Mouse (Mus musculus): ENCODE measurements around the gene Slit3. TPM values are rescaled to one million over a fixed set of nuclear protein-coding genes. Genes with fewer than 3 reads are reported as not detected.

Gene Slit3
- total RNA-seq (2015; ENCODE audit: low replicate concordance) (0.72 TPM in 1 of 2 replicates, not detected in the other), total RNA-seq (2017; ENCODE audit: low replicate concordance) (not detected in 2 replicates)

DNA sequence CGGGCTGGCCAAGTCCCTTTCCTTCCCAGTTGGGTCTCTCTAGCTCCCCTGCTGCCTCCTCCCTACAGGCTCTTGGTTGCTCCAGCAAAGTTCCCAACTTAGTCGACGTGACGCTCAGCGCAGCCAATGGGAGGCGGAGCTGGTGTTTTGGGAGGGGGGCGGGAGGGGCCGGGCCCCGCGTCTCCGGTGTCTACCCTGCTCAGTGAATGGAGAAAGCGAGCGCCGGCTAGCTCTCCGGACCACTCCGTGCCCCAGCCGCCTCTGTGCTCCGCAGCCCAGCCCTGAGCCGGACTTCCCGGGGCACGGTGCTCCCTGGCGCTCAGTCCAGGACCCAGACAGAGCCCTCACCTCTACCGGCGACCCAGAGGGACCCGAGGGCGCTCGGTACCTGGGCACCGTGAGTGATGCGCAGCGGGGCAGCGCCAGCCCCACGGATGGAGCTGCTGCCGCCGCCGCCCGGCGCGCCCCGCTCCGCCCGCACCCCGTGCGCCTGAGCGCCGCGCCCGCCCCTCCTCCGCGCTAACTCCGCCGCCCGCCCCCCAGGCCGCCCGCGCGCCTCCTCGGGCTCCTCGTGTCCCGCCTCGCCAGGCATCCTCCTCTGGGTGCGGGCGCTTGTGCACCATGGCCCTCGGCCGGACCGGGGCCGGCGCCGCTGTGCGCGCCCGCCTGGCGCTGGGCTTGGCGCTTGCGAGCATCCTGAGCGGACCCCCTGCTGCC lies at the start of gene Slit3:
Gene Slit3, plus strand, starts transcription at position 331 of the 717 bp plus-strand sequence.
- ATAC-seq (replicated peaks; ENCODE audit: low FRiP score, poor library complexity, severe bottlenecking): no peak

DNA sequence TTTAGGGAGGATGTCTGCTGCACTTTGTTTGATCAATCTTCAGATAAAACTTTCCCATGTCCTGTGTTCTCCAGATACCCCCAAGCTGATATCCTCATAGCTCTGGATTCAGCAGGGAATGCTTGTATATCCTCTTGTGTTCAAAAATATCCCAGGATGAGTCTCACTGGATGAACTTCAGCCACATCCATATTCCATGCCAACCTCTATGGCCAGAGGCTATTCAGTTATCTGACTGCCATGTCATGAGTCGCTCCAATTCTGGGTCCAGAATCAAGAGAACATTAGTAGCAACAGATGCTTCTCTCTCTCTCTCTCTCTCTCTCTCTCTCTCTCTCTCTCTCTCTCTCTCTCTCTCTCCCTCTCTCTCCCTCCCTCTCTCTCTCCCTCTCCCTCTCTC lies 49.6 kb upstream of the Slit3 start:
- ATAC-seq (replicated peaks; ENCODE audit: low FRiP score, poor library complexity, severe bottlenecking): no peak

DNA sequence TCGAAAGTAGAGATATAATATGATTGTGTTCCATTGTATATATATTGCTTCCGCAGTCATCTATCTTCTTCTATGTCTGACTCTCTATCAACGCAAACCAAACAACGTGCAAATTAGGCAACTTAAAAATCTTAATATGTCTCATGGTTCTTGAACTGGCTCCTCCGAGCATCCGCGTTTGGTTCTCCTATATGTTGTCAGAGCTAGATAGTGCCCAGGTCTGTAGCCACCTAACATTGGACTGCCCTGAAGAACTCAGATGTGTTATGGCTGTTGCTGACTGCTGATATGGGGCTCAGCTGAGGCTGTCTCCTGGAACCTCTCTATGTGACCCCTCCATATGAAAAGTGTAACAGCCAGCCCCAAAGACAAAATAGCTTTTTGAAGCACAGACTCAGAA lies 45.6 kb upstream of the Slit3 start:
- ATAC-seq (replicated peaks; ENCODE audit: low FRiP score, poor library complexity, severe bottlenecking): no peak

DNA sequence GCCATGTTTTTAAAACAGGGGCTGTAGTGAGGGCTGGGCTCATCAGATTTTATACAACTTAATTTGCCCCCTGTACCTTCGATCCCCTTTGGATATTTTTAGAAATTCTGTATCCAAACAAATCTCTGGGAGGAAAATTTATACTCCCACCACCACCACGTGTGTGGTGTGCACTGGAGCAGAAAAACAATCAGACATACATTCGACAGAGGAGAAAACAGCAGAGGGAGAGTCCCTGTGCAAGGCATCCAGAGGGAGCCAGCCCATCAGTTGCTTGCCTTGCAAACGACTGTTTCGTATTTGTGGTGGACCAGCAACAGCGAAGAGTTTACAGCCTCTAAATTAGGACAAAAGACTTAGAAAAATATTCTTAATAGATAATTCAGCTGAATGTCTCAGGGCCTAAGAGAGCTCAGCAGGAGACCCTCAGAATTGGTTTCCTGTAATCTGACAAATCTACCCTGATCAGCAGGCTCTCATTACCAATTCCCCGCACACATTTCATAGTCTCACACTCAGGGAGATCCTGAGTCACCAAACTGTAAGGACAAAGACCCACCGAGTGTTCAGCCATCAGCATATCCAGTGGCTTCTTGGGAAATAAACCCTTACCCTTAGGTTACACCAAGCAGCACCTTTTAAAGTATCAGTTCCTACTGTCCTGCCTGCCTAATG lies 40.4 kb upstream of the Slit3 start:
- ATAC-seq (replicated peaks; ENCODE audit: low FRiP score, poor library complexity, severe bottlenecking): no peak

DNA sequence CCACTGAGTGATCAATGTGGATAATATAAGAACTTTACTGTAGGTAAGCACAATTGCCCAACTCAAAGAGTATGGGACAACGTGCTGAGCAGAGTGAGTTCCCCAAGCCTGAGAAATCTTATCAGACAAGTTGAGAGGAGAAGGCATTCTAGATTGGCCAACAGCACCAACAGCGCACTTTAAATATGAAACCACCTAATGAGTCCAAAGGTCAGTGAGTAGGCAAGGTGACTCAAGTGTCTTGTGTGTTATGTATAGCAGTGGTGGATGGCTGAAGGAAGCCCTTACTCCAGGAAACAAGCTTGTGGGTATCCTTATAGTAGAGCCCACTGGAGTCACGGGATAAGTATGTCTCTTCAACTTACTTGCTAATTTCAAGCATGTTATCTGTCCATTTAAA lies 38.7 kb upstream of the Slit3 start:
- no peak for ATAC-seq (replicated peaks; ENCODE audit: low FRiP score, poor library complexity, severe bottlenecking)

DNA sequence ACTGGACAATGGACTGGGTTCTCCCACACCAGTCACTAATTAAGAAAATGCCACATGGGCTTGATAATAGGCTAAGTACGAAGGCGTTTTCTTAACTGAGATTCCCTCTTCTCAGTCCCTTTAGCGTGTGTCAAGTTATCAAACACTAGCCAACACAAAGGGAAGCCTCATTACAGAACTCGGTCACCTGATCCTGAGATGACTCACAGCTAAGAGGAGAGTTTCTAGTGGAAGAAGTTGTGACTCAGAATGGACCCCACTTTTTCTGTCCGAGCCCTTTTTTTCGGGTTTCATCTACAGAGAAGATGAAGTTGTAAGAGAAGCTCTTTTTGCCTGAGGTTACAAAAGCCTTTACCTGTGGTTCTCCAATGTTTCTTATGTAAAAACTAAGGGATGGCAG lies 38.0 kb upstream of the Slit3 start:
- no peak for ATAC-seq (replicated peaks; ENCODE audit: low FRiP score, poor library complexity, severe bottlenecking)

DNA sequence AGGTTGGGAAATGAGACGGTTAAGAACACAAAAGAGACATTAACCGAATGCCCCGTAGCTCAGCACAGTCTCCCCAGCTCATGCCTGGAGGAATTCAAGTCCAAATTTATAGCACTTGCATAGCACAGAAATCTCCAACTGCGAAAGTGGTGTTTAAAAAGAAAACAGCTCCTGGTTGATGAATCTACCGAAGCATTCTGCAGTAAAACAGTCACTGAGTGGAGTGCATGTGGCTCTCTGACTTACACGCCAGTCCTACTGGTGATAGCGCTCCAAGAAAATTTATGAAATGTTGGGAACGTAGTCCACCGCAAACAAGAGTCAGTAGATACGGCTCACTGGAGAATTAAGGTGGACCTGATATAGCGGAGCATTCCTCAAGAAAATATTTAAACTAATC lies 35.7 kb upstream of the Slit3 start:
- no peak for ATAC-seq (replicated peaks; ENCODE audit: low FRiP score, poor library complexity, severe bottlenecking)

DNA sequence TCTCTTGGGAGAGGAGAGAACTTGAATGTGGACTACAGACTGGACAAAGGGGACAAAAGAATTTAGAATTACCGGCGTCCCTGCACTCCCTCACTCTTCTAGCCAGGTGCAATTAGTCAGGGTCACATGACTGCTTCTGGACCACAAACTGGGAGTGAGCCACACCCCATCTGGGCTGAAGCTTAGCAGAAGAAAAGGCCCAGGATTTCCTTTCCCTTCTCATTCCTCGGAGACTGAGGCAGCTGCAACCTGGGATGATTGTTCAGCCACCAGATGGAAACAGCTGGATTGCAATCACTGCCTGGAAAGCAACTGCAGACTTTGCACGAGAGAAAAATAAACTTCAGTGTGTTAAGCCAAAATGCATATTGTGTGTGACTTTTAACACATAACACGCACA lies 35.0 kb upstream of the Slit3 start:
- no peak for ATAC-seq (replicated peaks; ENCODE audit: low FRiP score, poor library complexity, severe bottlenecking)

DNA sequence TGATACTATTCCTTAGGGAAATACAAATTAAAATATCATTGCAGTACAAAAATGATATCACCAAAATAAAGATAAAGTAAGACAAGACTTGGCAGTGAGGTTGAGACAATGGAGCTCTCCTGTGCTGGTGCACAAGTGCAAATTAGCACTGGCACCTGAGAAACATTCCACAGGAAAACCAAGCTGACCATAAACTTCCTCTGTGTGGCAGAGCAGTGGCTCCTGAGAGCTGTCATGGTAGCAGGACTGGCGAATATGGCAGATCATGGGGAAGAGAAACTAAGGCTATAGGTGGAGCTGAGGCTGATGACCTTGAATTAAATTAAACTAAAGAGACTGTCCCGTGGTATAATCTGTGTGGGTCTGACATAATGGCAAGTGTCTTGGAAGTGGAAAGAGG lies 33.6 kb upstream of the Slit3 start:
- no peak for ATAC-seq (replicated peaks; ENCODE audit: low FRiP score, poor library complexity, severe bottlenecking)

DNA sequence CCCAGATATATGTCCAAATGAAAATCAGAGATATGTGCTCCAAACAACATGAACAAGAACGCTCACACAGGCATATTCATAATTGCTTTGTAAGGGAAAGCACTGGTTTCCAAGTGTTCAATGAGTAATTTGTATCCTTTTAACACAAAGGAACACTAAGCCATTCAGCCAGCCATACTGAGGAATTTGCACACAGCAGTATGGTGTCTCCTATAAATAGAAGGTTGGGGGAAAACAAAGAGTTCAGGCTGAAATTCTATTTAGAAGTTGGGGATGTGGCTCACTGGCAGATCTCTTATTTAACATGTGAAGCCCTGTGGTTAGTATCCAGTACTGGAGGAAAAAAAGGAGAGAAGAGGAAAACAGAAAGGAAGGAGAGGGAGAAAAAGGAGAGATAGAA lies 32.9 kb upstream of the Slit3 start:
- no peak for ATAC-seq (replicated peaks; ENCODE audit: low FRiP score, poor library complexity, severe bottlenecking)

DNA sequence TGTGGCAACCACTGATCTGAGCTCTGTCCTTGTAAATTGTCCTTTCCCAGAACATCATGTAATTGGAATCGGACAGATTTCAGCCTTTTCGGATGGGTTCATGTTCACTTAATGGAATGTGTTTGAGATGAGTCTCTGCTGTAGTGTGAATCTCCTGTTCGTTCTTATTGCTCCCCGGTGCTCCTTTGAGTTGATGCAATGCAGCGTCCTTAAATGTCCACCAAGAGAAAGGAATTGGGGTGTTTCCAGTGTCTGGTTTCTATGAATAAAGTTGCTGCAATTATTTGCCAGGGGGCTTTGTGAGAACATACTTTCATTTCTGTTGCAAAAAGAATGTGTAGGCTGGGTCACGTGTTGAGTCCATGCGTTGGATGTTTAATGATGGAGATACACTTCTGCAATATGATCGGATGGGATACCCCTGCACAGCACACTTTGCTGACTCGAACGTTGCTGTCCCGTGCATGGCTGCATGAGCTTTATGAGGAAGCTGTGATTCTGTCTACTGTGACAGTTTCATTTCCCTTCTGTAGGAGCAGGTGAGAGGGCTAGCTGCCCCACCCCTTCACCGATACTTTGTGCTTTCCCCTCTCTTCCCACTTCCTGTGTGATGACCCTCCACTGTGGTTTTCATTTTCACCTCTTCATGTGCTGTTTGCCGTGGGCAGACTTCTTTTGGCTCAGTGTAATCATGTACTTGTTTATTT lies 30.2 kb upstream of the Slit3 start:
- no peak for ATAC-seq (replicated peaks; ENCODE audit: low FRiP score, poor library complexity, severe bottlenecking)

DNA sequence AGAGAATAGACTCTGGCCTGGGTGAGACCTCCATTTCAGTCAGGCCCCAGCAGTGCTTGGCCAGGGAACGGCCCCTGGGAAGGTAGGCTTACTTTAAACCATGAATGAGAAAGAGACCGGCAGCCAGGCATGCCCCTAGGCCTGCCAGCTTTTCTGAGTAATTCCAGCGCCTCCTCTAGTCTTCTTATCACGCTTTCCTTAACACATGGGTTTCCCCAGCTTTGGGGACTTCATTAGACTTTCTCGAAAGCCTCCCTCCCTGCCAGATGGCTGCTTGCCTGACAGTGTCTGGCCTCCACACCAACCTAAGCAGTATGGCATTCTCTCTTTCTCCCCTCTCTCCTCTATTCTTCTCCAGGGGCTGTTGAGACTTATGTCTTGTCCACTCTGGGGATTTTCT lies 24.5 kb upstream of the Slit3 start:
- no peak for ATAC-seq (replicated peaks; ENCODE audit: low FRiP score, poor library complexity, severe bottlenecking)

DNA sequence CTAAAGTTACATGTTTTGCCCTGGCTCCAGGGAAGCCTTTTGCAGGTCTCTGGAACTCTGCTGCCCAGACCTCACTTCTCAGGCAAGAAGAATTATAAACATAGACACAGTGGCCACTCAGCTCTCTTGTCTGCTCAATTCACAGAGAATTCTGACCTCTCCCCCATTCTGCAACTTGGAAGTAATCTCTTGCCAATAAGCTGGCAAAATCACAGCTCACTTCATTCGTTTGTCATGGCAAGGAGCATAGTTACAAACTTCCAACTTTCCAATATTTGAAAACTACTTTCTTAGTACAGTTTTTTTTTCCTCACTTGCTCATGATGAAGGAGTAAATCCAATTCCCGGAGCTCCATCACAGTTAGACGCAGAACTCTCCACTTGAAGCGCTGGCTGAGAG lies 11.2 kb upstream of the Slit3 start:
- no peak for ATAC-seq (replicated peaks; ENCODE audit: low FRiP score, poor library complexity, severe bottlenecking)

DNA sequence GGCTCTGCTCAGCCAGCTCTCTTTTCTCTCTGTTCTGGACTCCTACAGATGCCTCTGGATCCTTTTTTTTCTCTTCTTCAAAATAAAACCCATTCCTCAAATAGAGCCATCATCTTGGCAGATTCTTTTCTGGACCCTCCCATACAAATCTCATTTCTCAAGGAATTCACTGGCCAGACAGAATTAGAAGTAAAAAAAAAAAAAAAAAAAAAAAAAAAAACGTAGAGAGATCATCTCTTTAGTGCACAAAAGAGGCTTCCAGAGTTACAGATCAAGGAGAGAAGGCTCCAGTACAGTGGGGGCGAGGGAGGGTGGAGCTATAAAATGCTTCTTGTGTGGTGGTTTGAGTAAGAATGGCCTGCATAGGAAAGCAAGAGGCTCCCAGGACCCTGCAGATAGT lies 10.2 kb upstream of the Slit3 start:
- ATAC-seq (replicated peaks; ENCODE audit: low FRiP score, poor library complexity, severe bottlenecking): no peak

DNA sequence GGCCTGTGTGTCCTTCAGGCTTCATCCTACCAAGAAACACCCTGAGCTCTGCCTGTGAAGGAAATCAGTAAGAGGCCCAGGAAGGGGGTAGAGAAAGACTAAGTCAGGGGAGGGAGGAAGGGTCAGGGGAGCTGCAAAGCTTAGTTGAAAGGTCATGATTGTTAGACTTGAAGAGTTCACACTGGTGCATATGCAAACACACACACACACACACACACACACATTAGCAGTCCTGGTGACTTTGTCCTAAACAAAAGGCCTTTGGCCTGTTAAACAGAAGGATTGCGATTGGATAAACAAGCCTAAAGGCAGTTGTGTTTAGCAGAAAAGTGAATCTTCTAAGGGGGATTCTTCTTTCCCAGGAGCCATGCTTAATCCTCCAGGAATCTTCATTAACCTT lies 7.7 kb upstream of the Slit3 start:
- no peak for ATAC-seq (replicated peaks; ENCODE audit: low FRiP score, poor library complexity, severe bottlenecking)

DNA sequence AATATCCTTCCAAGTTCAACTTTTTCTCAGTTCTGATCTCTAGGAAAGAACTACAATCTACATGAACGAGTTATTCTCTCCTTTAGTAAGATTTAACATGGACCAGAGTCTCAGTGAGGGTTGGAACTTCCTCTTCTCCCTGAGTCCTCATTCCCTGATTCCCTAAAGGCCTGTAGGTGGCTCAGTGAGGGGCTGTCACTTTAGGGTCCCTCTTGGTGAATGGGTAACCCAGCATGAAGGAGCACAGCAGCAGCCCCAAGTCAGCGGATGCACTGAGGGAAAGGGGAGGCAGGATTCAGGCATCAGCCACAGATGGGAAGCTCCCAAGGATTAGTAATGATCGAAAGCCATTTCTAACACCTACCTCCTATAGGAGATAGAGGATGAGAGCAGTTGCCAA lies 4.6 kb upstream of the Slit3 start:
- no peak for ATAC-seq (replicated peaks; ENCODE audit: low FRiP score, poor library complexity, severe bottlenecking)

DNA sequence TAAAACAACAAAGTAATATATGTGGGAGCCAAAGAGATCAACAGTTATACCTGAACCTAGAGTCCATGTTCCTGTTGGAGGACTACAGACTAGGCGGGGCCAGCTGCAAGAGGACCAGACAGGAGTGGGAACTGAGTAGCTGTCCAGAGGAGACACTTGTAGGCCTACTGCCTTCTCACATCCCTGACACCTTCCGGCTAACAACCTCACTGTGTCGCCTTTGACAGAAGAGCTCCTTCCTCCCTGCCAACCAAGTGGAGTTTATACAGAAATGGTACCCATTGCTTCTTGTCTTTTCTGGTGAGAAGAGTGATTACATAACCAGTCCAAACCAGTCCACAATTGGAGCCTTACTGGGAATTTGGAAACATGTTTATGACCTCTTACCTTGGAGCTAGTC lies 3.2 kb upstream of the Slit3 start:
- no peak for ATAC-seq (replicated peaks; ENCODE audit: low FRiP score, poor library complexity, severe bottlenecking)

DNA sequence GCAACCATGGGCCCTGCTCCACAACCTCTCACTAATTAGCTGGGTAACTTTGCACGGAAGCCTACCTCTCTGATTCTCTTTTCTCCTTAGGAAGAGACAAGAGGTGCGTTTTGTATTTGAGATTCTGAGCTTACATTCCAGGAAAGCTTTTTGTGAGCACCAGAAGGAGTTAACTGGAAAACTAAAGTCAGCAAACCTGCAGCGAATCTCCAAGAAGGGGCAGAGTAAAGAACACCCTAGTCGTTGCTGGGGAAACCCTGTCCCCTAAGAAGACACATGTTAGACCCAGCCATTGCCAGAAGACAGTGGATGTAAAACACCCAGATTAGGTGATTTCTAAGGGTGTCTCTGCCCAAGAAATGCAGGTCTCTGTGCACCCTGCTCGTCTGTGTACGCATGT lies 2.3 kb upstream of the Slit3 start:
- no peak for ATAC-seq (replicated peaks; ENCODE audit: low FRiP score, poor library complexity, severe bottlenecking)

DNA sequence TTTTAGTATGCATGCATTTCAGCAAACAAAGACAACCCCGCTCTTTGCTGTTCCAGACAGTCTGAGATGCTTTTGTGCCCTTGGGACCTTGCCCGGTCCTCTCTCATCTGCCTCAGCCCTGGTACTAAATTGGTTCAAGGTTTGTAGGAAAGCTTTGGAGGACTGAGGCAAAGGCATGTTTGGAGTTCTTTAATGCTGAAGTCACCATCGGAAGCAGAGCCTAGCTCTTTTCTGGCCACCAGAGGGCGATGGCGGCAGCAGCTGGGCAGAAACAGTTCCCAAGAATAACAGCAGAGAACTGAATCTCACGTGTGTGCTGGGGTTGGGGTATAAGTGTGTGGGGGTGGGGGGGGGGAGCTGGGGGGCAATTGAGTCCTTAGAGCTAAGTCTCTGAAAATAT lies 1.7 kb upstream of the Slit3 start:
- no peak for ATAC-seq (replicated peaks; ENCODE audit: low FRiP score, poor library complexity, severe bottlenecking)

DNA sequence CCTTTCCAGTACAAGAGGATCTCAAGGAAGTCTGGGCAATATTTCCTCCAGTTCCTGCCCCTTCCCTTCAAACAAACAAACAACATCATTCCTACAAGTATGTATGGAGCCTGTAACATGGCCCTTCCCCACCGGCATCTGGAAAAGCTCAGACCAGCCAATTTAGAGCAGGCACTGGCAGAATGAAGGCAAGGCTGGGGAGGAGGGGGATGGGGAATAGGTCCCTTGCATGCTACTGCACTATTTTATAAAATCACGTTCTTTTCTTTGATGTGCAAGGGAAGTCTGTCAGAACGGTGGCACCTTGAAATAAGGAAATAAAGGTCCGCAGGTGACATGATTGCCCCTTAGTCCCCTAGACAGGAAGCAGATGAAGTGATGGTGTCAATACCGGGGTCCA lies 948 bp upstream of the Slit3 start:
- no peak for ATAC-seq (replicated peaks; ENCODE audit: low FRiP score, poor library complexity, severe bottlenecking)

DNA sequence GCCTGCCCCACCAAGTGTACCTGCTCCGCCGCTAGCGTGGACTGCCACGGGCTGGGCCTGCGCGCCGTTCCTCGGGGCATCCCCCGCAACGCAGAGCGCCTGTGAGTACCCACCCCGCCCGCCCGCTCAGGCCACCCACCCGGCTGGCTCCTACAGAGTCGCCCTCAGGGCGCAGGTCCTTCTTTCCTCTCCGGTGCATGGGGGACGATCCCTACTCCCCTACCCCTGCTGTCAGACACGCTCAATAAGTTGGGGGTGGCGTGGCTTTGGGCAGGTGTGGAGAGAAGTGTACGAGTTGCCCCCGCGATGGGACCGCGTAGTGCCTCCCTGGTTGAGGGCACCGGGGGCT lies 561 bp downstream of the Slit3 start:
- ATAC-seq (replicated peaks; ENCODE audit: low FRiP score, poor library complexity, severe bottlenecking): no peak

Data from erythroid progenitor cell, adult 5-6 weeks (primary cell).